Mouse (Mus musculus): ENCODE measurements at regions not wholly inside any gene's neighbourhood (a gene's known extent, or its start where the extent isn't known, plus 50 kb on each side); places are given as distances from the start of the nearest gene placed in this dataset.

DNA sequence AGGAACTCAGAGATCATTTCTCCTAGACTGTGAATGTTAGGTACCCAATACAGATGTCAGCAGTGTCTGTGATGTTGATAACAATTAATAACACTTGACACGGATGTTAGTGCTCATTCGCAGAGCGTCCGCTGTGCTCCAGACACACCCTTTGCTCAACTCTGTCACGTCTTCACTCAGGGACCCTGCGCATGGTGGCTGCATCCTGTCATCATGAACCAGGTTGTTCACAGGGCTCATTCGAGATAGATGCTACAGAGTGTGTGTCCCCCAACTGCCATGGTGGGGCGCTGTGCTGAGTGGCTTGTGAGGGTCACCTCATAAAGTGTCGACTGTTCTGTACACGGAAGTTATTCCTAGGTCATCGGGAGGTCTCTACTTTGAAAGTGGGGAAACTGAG is 66.8 kb downstream of the Gm26897 start:
- WGBS = 81% methylated on average over 11 of the region's 11 CpGs
- Histone ChIP-seq H3K27me3 (ENCODE audit: control insufficient read depth, insufficient read depth, low read length) (peaks cover 9% of the 10 kb centered on the region; the same call in 1 of the 2 replicates), H3K9ac (ENCODE audit: low read length) (no peak overlapping the region), H3K4me3 (ENCODE audit: control insufficient read depth in 1 of 2, insufficient read depth in 1 of 2, low read depth in 1 of 2, low read length in 2 of 2) (no peak overlapping the region), H3K9me3 (ENCODE audit: control insufficient read depth, low read length) (no peaks in the 10 kb centered on the region), H3K4me1 (ENCODE audit: control insufficient read depth in 2 of 2, insufficient read depth in 2 of 2, low read length in 2 of 2) (peaks cover 2 to 10% of the 10 kb centered on the region in 2 experiments; a peak in 3 of 4 replicates), H3K4me2 (ENCODE audit: low read length) (no peak overlapping the region), H3K36me3 (ENCODE audit: control insufficient read depth, insufficient read depth, low read length) (no peaks in the 10 kb centered on the region), H3K27ac (replicated peaks in 1 of 2; ENCODE audit: control insufficient read depth in 1 of 2, insufficient read depth in 1 of 2, low read depth in 2 of 2, low read length in 2 of 2) (no peak overlapping the region)
- ATAC-seq (ENCODE audit: insufficient number of reproducible peaks, insufficient read depth, low FRiP score, low read depth) = no peak

DNA sequence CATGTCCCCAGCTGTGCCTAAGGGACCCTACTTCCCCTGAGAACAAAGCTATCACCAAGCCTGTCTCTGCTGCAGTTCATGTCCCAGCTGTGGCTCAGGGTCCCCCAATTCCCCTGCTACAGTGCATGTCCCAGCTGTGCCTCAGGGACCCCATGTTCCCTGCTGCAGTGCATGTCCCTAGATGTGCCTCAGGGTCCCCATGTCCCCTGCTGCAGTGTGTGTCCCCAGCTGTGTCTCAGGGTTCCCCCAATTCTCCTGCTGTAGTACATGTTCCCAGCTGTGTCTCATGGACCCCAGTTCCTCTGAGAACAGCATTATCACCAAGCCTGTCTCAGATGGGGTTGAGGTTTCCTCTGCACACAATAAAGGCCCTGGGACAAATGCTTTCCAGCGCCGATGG is 67.3 kb downstream of the Gm26897 start:
- H3K9me3 ChIP-seq (ENCODE audit: control insufficient read depth, low read length) = no peaks in the 10 kb centered on the region
- H3K27ac ChIP-seq (replicated peaks in 1 of 2; ENCODE audit: control insufficient read depth in 1 of 2, insufficient read depth in 1 of 2, low read depth in 2 of 2, low read length in 2 of 2) = no peak overlapping the region
- peaks cover 10% of the 10 kb centered on the region; the same call in 1 of the 2 replicates for H3K27me3 ChIP-seq (ENCODE audit: control insufficient read depth, insufficient read depth, low read length)
- no peaks in the 10 kb centered on the region for H3K36me3 ChIP-seq (ENCODE audit: control insufficient read depth, insufficient read depth, low read length)
- no peak overlapping the region for H3K4me3 ChIP-seq (ENCODE audit: control insufficient read depth in 1 of 2, insufficient read depth in 1 of 2, low read depth in 1 of 2, low read length in 2 of 2)
- ATAC-seq (ENCODE audit: insufficient number of reproducible peaks, insufficient read depth, low FRiP score, low read depth) = no peak
- peaks cover 7 to 10% of the 10 kb centered on the region in 2 experiments; a peak in 3 of 4 replicates for H3K4me1 ChIP-seq (ENCODE audit: control insufficient read depth in 2 of 2, insufficient read depth in 2 of 2, low read length in 2 of 2)
- WGBS = 68% methylated on average over 2 of the region's 2 CpGs
- no peak overlapping the region for H3K4me2 ChIP-seq (ENCODE audit: low read length)
- no peak overlapping the region for H3K9ac ChIP-seq (ENCODE audit: low read length)

DNA sequence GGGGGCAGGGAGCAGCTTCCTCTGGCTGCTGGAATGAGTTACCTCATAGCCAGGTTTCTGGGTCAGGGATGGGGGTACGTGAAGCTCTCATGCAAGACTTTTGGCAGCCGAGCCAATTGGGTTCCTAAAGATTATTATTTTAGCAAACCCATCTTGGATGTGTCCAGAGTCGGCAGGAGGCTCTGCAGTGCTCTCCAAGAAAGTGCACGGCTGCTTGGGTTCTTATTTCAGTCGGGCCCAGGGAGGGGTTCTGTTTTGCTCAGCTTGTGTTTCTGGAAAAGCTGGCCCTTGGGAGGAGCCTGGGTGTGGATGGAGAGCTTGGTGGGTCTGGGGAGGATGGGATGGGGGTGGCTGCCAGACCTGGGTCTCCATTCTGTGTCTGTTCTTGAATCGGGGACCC is 70.8 kb downstream of the Gm26897 start:
- Histone ChIP-seq H3K27ac (replicated peaks in 1 of 2; ENCODE audit: control insufficient read depth in 1 of 2, insufficient read depth in 1 of 2, low read depth in 2 of 2, low read length in 2 of 2) (no peak overlapping the region), H3K9ac (ENCODE audit: low read length) (no peak overlapping the region), H3K4me2 (ENCODE audit: low read length) (no peak overlapping the region), H3K9me3 (ENCODE audit: control insufficient read depth, low read length) (no peaks in the 10 kb centered on the region), H3K4me1 (ENCODE audit: control insufficient read depth in 2 of 2, insufficient read depth in 2 of 2, low read length in 2 of 2) (peaks cover 3 to 6% of the 10 kb centered on the region in 2 experiments; a peak in 2 of 4 replicates), H3K27me3 (ENCODE audit: control insufficient read depth, insufficient read depth, low read length) (peaks cover 10% of the 10 kb centered on the region), H3K36me3 (ENCODE audit: control insufficient read depth, insufficient read depth, low read length) (no peaks in the 10 kb centered on the region), H3K4me3 (ENCODE audit: control insufficient read depth in 1 of 2, insufficient read depth in 1 of 2, low read depth in 1 of 2, low read length in 2 of 2) (no peak overlapping the region)
- 67% methylated on average over 6 of the region's 6 CpGs for WGBS
- ATAC-seq (ENCODE audit: insufficient number of reproducible peaks, insufficient read depth, low FRiP score, low read depth) = no peak

DNA sequence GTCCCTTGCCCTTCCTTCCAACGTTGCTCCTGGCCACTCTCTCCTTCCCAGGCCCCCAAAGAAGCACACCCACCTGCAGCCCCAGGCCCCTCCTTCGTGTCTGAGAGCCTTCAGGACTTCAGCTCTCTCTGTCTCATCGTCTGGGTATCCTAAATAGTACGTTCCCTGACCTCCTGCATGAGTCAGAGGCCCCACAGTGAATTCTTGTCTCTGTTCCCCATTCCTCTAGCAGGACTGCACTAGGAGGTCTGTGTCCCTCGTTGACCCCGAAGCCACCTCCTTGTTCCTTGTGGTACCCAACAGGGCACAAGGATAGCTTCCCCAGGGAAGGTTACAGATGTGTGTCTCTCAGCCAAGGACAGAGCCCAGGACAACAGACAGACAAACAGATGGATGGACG is 71.4 kb downstream of the Gm26897 start:
- Histone ChIP-seq H3K27me3 (ENCODE audit: control insufficient read depth, insufficient read depth, low read length) (peaks cover 10% of the 10 kb centered on the region), H3K4me1 (ENCODE audit: control insufficient read depth in 2 of 2, insufficient read depth in 2 of 2, low read length in 2 of 2) (peaks cover 0 to 6% of the 10 kb centered on the region in 2 experiments; a peak in 1 of 4 replicates), H3K27ac (replicated peaks in 1 of 2; ENCODE audit: control insufficient read depth in 1 of 2, insufficient read depth in 1 of 2, low read depth in 2 of 2, low read length in 2 of 2) (no peak overlapping the region), H3K36me3 (ENCODE audit: control insufficient read depth, insufficient read depth, low read length) (no peaks in the 10 kb centered on the region), H3K9ac (ENCODE audit: low read length) (no peak overlapping the region), H3K4me2 (ENCODE audit: low read length) (no peak overlapping the region), H3K4me3 (ENCODE audit: control insufficient read depth in 1 of 2, insufficient read depth in 1 of 2, low read depth in 1 of 2, low read length in 2 of 2) (no peak overlapping the region), H3K9me3 (ENCODE audit: control insufficient read depth, low read length) (no peaks in the 10 kb centered on the region)
- 48% methylated on average over 7 of the region's 7 CpGs for WGBS
- no peak for ATAC-seq (ENCODE audit: insufficient number of reproducible peaks, insufficient read depth, low FRiP score, low read depth)

DNA sequence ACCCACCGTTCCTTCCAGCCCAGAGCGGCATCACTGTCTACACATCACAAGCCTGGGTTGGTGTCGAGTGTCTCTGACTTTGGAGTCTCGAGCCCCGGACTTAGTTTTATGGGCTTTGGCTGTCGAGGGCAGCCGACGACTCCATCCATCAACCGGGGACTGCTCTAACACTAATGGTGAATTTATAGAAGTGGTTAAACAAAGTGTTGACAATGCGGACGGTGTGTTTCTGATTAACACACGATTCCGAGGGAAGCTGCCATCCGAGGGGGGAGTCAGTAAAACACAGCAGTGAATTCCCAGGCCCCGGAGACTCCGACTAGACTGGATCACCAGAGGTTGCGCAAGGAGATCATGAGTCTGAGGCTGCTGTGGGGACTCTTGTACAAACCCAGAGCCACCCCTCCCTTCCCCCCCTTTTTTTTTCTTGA is 72.1 kb downstream of the Gm26897 start:
- ATAC-seq (ENCODE audit: insufficient number of reproducible peaks, insufficient read depth, low FRiP score, low read depth) = no peak
- Histone ChIP-seq H3K9me3 (ENCODE audit: control insufficient read depth, low read length) (no peaks in the 10 kb centered on the region), H3K36me3 (ENCODE audit: control insufficient read depth, insufficient read depth, low read length) (no peaks in the 10 kb centered on the region), H3K27me3 (ENCODE audit: control insufficient read depth, insufficient read depth, low read length) (peaks cover 10% of the 10 kb centered on the region), H3K4me2 (ENCODE audit: low read length) (no peak overlapping the region), H3K4me3 (ENCODE audit: control insufficient read depth in 1 of 2, insufficient read depth in 1 of 2, low read depth in 1 of 2, low read length in 2 of 2) (no peak overlapping the region), H3K4me1 (ENCODE audit: control insufficient read depth in 2 of 2, insufficient read depth in 2 of 2, low read length in 2 of 2) (peaks cover 0 to 8% of the 10 kb centered on the region in 2 experiments; a peak in 2 of 4 replicates), H3K9ac (ENCODE audit: low read length) (no peak overlapping the region), H3K27ac (replicated peaks in 1 of 2; ENCODE audit: control insufficient read depth in 1 of 2, insufficient read depth in 1 of 2, low read depth in 2 of 2, low read length in 2 of 2) (no peak overlapping the region)
- 24% methylated on average over 17 of the region's 17 CpGs for WGBS

DNA sequence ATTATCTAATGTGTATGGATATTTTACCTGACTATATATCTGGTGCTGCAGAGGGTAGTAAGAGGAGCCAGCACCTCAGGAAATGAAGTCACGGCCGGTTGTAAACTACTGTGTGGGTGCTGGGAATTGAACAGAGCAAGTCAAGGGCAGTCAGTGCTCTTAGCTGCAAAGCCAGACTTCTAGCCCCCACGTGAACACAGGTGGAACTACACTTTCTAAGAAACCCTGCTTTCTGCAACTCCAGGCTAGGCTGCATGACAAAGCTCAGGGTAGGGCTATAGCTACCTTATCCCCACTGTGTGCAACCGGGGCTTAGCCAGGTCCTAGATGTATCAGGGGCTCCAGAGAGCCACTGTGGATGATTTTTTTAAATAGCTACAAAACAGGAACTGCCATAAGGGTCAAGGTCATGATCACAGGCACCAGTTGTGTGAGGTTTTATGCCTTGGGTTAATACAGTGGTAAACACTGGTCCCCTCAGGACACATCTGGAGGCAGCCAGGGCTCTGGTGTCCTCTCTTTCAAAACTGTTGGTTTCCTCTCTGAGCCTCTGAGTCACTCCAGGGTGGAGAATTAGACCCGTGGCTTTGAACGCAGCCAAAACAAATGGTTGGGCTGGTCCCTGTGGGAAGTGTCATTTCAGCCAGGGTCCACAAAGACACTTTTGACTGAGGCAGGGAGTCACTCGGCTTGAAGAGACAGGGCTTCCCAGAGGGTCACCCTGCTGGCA is 76.5 kb downstream of the Gm26897 start:
- Histone ChIP-seq H3K27me3 (ENCODE audit: control insufficient read depth, insufficient read depth, low read length) (peaks cover 5% of the 10 kb centered on the region; the same call in 1 of the 2 replicates), H3K36me3 (ENCODE audit: control insufficient read depth, insufficient read depth, low read length) (no peaks in the 10 kb centered on the region), H3K4me1 (ENCODE audit: control insufficient read depth in 2 of 2, insufficient read depth in 2 of 2, low read length in 2 of 2) (peaks cover 8 to 13% of the 10 kb centered on the region in 2 experiments), H3K9me3 (ENCODE audit: control insufficient read depth, low read length) (no peaks in the 10 kb centered on the region), H3K9ac (ENCODE audit: low read length) (no peak overlapping the region), H3K4me2 (ENCODE audit: low read length) (no peak overlapping the region), H3K27ac (replicated peaks in 1 of 2; ENCODE audit: control insufficient read depth in 1 of 2, insufficient read depth in 1 of 2, low read depth in 2 of 2, low read length in 2 of 2) (no peak overlapping the region), H3K4me3 (ENCODE audit: control insufficient read depth in 1 of 2, insufficient read depth in 1 of 2, low read depth in 1 of 2, low read length in 2 of 2) (no peak overlapping the region)
- 32% methylated on average over 7 of the region's 7 CpGs for WGBS
- ATAC-seq (ENCODE audit: insufficient number of reproducible peaks, insufficient read depth, low FRiP score, low read depth) = no peak

DNA sequence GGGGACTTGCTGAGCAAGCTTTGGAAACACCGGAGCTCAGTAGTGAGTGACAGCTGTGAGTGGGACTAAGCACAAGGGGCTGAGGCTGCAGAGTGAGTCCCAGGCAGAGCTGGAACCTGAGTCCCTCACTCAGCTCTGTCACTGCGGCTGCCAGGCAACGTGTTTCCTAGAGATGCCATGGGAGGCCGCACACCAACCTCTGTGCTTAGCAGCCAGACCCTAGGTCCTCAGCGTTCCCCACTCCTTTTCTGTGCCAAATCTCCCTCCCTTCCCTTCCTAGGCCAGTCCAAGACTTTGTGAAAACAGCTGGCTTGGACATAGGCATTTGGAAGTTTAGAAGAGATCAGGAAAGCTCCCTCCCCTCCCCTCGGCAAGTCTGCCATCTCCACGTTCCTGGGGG is 78.9 kb downstream of the Gm26897 start:
- Histone ChIP-seq H3K27me3 (ENCODE audit: control insufficient read depth, insufficient read depth, low read length) (peaks cover 3% of the 10 kb centered on the region; the same call in 1 of the 2 replicates), H3K27ac (replicated peaks in 1 of 2; ENCODE audit: control insufficient read depth in 1 of 2, insufficient read depth in 1 of 2, low read depth in 2 of 2, low read length in 2 of 2) (no peak overlapping the region), H3K4me2 (ENCODE audit: low read length) (no peak overlapping the region), H3K9ac (ENCODE audit: low read length) (no peak overlapping the region), H3K4me3 (ENCODE audit: control insufficient read depth in 1 of 2, insufficient read depth in 1 of 2, low read depth in 1 of 2, low read length in 2 of 2) (no peak overlapping the region), H3K36me3 (ENCODE audit: control insufficient read depth, insufficient read depth, low read length) (no peaks in the 10 kb centered on the region), H3K4me1 (ENCODE audit: control insufficient read depth in 2 of 2, insufficient read depth in 2 of 2, low read length in 2 of 2) (peaks cover 7 to 8% of the 10 kb centered on the region in 2 experiments), H3K9me3 (ENCODE audit: control insufficient read depth, low read length) (no peaks in the 10 kb centered on the region)
- no peak for ATAC-seq (ENCODE audit: insufficient number of reproducible peaks, insufficient read depth, low FRiP score, low read depth)
- 37% methylated on average over 7 of the region's 7 CpGs for WGBS
